Mouse (Mus musculus) forebrain, embryonic 13.5 days (tissue): ENCODE results near the gene Timm44. TPM values are rescaled to one million over a fixed set of nuclear protein-coding genes. Genes with fewer than 3 reads are reported as not detected.

Source experiments
- ATAC-seq: fragments of 200-750 bp; cut with Nextera tagmentation; 2 replicates; pipeline ENCODE4 v1.8.0; 2017
- H3K27ac ChIP-seq: fragments of 300-500 bp; sonication (generic); 2 replicates; pipeline ENCODE4 v1.5.1; 2015; ENCODE audit warnings: inconsistent platforms, mild to moderate bottlenecking, moderate library complexity
- H3K27me3 ChIP-seq: fragments of 300-500 bp; sonication (generic); 2 replicates; pipeline ENCODE4 v1.6.1; 2015; ENCODE audit warnings: mild to moderate bottlenecking, inconsistent platforms
- H3K36me3 ChIP-seq: fragments of 300-500 bp; sonication (generic); 2 replicates; pipeline ENCODE4 v1.6.1; 2015; ENCODE audit warnings: mild to moderate bottlenecking, inconsistent platforms; ENCODE audit not compliant: poor library complexity, severe bottlenecking
- H3K4me1 ChIP-seq: fragments of 300-500 bp; sonication (generic); 2 replicates; pipeline ENCODE4 v1.6.1; 2015; ENCODE audit warnings: inconsistent platforms
- H3K4me2 ChIP-seq: fragments of 300-500 bp; sonication (generic); 2 replicates; pipeline ENCODE4 v1.6.1; 2015; ENCODE audit warnings: inconsistent platforms, mild to moderate bottlenecking, moderate library complexity
- H3K4me3 ChIP-seq: fragments of 300-500 bp; sonication (generic); 2 replicates; pipeline ENCODE4 v1.5.1; 2015; ENCODE audit warnings: mild to moderate bottlenecking, inconsistent platforms
- H3K9ac ChIP-seq: fragments of 300-500 bp; sonication (generic); 2 replicates; pipeline ENCODE4 v1.6.1; 2015; ENCODE audit warnings: mild to moderate bottlenecking, inconsistent platforms
- H3K9me3 ChIP-seq: fragments of 300-500 bp; sonication (generic); replicated peaks from 2 replicates; pipeline ENCODE4 v1.6.1; 2016; ENCODE audit warnings: inconsistent platforms
- WGBS: fragments of 180-500 bp; shearing (Covaris S2); methylation state at CpG from one replicate; pipeline ENCODE4 v1.1.7; 2015; 5-methylcytosine and 5-hydroxymethylcytosine counted together
- polyA plus RNA-seq: library from polyadenylated mRNA; unstranded; fragments of >200 nt; fragmentation: Nextera tagmentation; extraction: Ambion mirVana; gene quantifications from 2 replicates; pipeline ENCODE4 v1.2.1, GENCODE M21; 2015

Timm44 gene
- polyA plus RNA-seq, 1 experiment from 2014 or later = 47.9 TPM

- H3K9me3 ChIP-seq = no peaks in the 10 kb centered on the region
- H3K4me2 ChIP-seq = no peak within 1 kb of the TSS
- ATAC-seq = no peak
- peaks cover 4% of the 10 kb centered on the region; the same call in 1 of the 2 replicates for H3K27me3 ChIP-seq
- 85% methylated on average over 15 of the region's 15 CpGs for WGBS
- peaks cover 69% of the 10 kb centered on the region for H3K36me3 ChIP-seq
- H3K27ac ChIP-seq = no peak within 1 kb of the TSS
- peak within 1 kb of the TSS; percentile 51 for H3K9ac ChIP-seq
- H3K4me1 ChIP-seq = peaks cover 18% of the 10 kb centered on the region
- H3K4me3 ChIP-seq = no peak within 1 kb of the TSS
Measured at GRCm38 (mm10) chr8:4247951-4248540, 27.7 kb downstream of the Timm44 start, which contains the start of gene Tgfbr3l. Tgfbr3l (plus strand) TSS chr8:4248214.

- Histone ChIP-seq H3K27me3 (peaks cover 4% of the 10 kb centered on the region; the same call in 1 of the 2 replicates), H3K4me3 (no peak overlapping the region), H3K4me1 (peaks cover 14% of the 10 kb centered on the region), H3K36me3 (peaks cover 77% of the 10 kb centered on the region), H3K27ac (no peak overlapping the region), H3K4me2 (no peak overlapping the region), H3K9me3 (no peaks in the 10 kb centered on the region), H3K9ac (no peak overlapping the region)
- ATAC-seq = no peak
- 91% methylated on average over 8 of the region's 8 CpGs for WGBS
Measured at GRCm38 (mm10) chr8:4247241-4247640, 28.5 kb downstream of the Timm44 start.

GRCm38 (mm10) chr8:4245737-4246136, 30.0 kb downstream of the Timm44 start:
- H3K9ac ChIP-seq = no peak overlapping the region
- peaks cover 24% of the 10 kb centered on the region for H3K4me1 ChIP-seq
- no peaks in the 10 kb centered on the region for H3K9me3 ChIP-seq
- H3K27ac ChIP-seq = no peak overlapping the region
- peaks cover 87% of the 10 kb centered on the region for H3K36me3 ChIP-seq
- 93% methylated on average over 12 of the region's 13 CpGs for WGBS
- no peak for ATAC-seq
- H3K4me3 ChIP-seq = no peak overlapping the region
- peaks cover 4% of the 10 kb centered on the region; the same call in 1 of the 2 replicates for H3K27me3 ChIP-seq
- H3K4me2 ChIP-seq = no peak overlapping the region

- no peak overlapping the region for H3K4me2 ChIP-seq
- H3K27me3 ChIP-seq = peaks cover 4% of the 10 kb centered on the region; the same call in 1 of the 2 replicates
- no peak overlapping the region for H3K9ac ChIP-seq
- H3K9me3 ChIP-seq = no peaks in the 10 kb centered on the region
- H3K27ac ChIP-seq = no peak overlapping the region
- 97% methylated on average over 5 of the region's 5 CpGs for WGBS
- no peak for ATAC-seq
- no peak overlapping the region for H3K4me3 ChIP-seq
- peaks cover 24% of the 10 kb centered on the region for H3K4me1 ChIP-seq
- peaks cover 90% of the 10 kb centered on the region for H3K36me3 ChIP-seq
Measured at GRCm38 (mm10) chr8:4245061-4245460, 30.7 kb downstream of the Timm44 start.

- Histone ChIP-seq H3K9ac (peak overlapping the region; percentile 75), H3K9me3 (no peaks in the 10 kb centered on the region), H3K27me3 (no peaks in the 10 kb centered on the region), H3K27ac (peak overlapping the region; percentile 83), H3K4me3 (peak overlapping the region; percentile 69), H3K4me2 (peak overlapping the region; percentile 89), H3K36me3 (peaks cover 36% of the 10 kb centered on the region), H3K4me1 (peaks cover 34% of the 10 kb centered on the region)
- peak; percentile 28 for ATAC-seq
- 14% methylated on average over 19 of the region's 19 CpGs for WGBS
Measured at GRCm38 (mm10) chr8:4239193-4239890, 36.4 kb downstream of the Timm44 start.

- no peaks in the 10 kb centered on the region for H3K9me3 ChIP-seq
- H3K27me3 ChIP-seq = no peaks in the 10 kb centered on the region
- H3K9ac ChIP-seq = peak within 1 kb of the TSS; percentile 75
- peak within 1 kb of the TSS; percentile 89 for H3K4me2 ChIP-seq
- H3K4me1 ChIP-seq = peaks cover 34% of the 10 kb centered on the region
- under 1% methylated on average over 62 of the region's 71 CpGs for WGBS
- H3K4me3 ChIP-seq = peak within 1 kb of the TSS; percentile 69
- peaks cover 28% of the 10 kb centered on the region for H3K36me3 ChIP-seq
- H3K27ac ChIP-seq = peak within 1 kb of the TSS; percentile 94
- peak; percentile 95 for ATAC-seq
Measured at GRCm38 (mm10) chr8:4238434-4239192, 37.1 kb downstream of the Timm44 start, which contains the start of the genes Map2k7 and Gm49320. Map2k7 (plus strand) TSS chr8:4238740. Gm49320 (plus strand) TSS chr8:4238865.

- Histone ChIP-seq H3K9me3 (no peaks in the 10 kb centered on the region), H3K36me3 (peaks cover 21% of the 10 kb centered on the region), H3K4me1 (peaks cover 34% of the 10 kb centered on the region), H3K27ac (peak overlapping the region; percentile 94), H3K4me2 (peak overlapping the region; percentile 89), H3K4me3 (peak overlapping the region; percentile 69), H3K9ac (peak overlapping the region; percentile 75), H3K27me3 (no peaks in the 10 kb centered on the region)
- ATAC-seq = no peak
- WGBS = 15% methylated on average over 15 of the region's 15 CpGs
Measured at GRCm38 (mm10) chr8:4237814-4238433, 37.8 kb downstream of the Timm44 start.

- Histone ChIP-seq H3K27me3 (peaks cover 24% of the 10 kb centered on the region), H3K4me3 (no peak overlapping the region), H3K9ac (no peak overlapping the region)
Measured at GRCm38 (mm10) chr8:4230612-4231351, 44.9 kb downstream of the Timm44 start.

GRCm38 (mm10) chr8:4229784-4230183, 45.9 kb downstream of the Timm44 start:
- no peaks in the 10 kb centered on the region for H3K9me3 ChIP-seq
- no peak overlapping the region for H3K4me2 ChIP-seq
- H3K27ac ChIP-seq = no peak overlapping the region
- peaks cover 6% of the 10 kb centered on the region; the same call in 1 of the 2 replicates for H3K4me1 ChIP-seq
- H3K9ac ChIP-seq = no peak overlapping the region
- H3K36me3 ChIP-seq = no peaks in the 10 kb centered on the region
- peaks cover 29% of the 10 kb centered on the region for H3K27me3 ChIP-seq
- ATAC-seq = no peak
- no peak overlapping the region for H3K4me3 ChIP-seq
- 64% methylated on average over 5 of the region's 5 CpGs for WGBS

More at GRCm38 (mm10) chr8:4230612-4231351, 44.9 kb downstream of the Timm44 start:
- no peaks in the 10 kb centered on the region for H3K36me3 ChIP-seq
- no peak for ATAC-seq
- 66% methylated on average over 10 of the region's 10 CpGs for WGBS
- H3K27ac ChIP-seq = no peak overlapping the region
- H3K4me1 ChIP-seq = peaks cover 6% of the 10 kb centered on the region; the same call in 1 of the 2 replicates
- H3K9me3 ChIP-seq = no peaks in the 10 kb centered on the region
- no peak overlapping the region for H3K4me2 ChIP-seq

- no peak for ATAC-seq
- Histone ChIP-seq H3K27ac (no peak overlapping the region), H3K4me3 (no peak overlapping the region), H3K27me3 (peaks cover 30% of the 10 kb centered on the region), H3K36me3 (no peaks in the 10 kb centered on the region), H3K9ac (no peak overlapping the region), H3K9me3 (no peaks in the 10 kb centered on the region), H3K4me1 (peaks cover 6% of the 10 kb centered on the region; the same call in 1 of the 2 replicates), H3K4me2 (no peak overlapping the region)
- WGBS = 93% methylated on average over 4 of the region's 4 CpGs
Measured at GRCm38 (mm10) chr8:4227919-4228318, 47.8 kb downstream of the Timm44 start.
